20 mouse cellular contexts compared by ENCODE assay signal in the genomic region with DNA sequence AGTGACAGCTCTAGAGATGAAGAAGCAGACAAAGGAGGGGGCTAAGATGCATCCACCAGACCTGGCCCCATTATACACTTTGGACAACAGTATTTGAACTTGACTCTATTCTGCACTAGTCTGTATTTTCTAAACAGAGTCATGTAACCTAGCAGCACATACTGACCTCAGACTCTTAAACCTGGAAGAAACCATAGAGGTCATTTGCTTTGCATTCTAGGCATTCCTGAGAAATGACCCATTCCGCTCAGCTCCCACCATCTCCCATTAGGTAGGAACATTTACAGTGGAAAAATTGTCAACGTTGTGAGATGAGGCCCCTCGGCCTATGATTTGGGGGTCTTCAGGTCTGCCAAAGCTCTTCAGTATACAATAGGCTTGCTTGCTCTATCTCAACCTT.
A peak's percentile ranks its signal among the peaks of the same experiment; 100 is the strongest.
DNase-seq lines count a peak whose midpoint lies in the region; ATAC-seq and TF ChIP-seq lines count a peak whose summit lies in the region.
"Had no signal": no experiment of that assay in that cellular context is flagged by ENCODE, and none has a peak within 500 bp of the region (broad histone marks: within the 10 kb centered on the region; RNA-seq: fewer than 3 reads in every experiment).

No protein-coding gene starts in this region.

- POLR2A ChIA-PET in Patski (lab: Charles Lee) = no interaction called here

- in situ Hi-C loops in Patski (cut with MboI; ENCODE audit: low pct_unique_long_range_greater_than_20kb) = no loop called here

- CTCF ChIA-PET in Patski (lab: Charles Lee) = no interaction called here

- H3K27ac ChIP-seq in hindbrain, embryonic 16.5 days (ENCODE audit: low read depth, low read length) = no peak overlapping the region

- 94% methylated on average over 3 of the region's 3 CpGs for WGBS in hindbrain, embryonic 16.5 days

- no peaks in the 10 kb centered on the region for H3K36me3 ChIP-seq in hindbrain, embryonic 16.5 days (ENCODE audit: control insufficient read depth, insufficient read depth, low read length)
- H3K36me3 ChIP-seq: G1E had no signal

- no peak for TF ChIP-seq CTCF in Patski (IDR thresholded peaks at IDR 0.05)

- no peaks in the 10 kb centered on the region for H3K9me3 ChIP-seq in hindbrain, embryonic 16.5 days (ENCODE audit: control insufficient read depth, low read length)

- H3K27me3 ChIP-seq in Patski = no peaks in the 10 kb centered on the region
- no peaks in the 10 kb centered on the region for H3K27me3 ChIP-seq in hindbrain, embryonic 16.5 days (replicated peaks; ENCODE audit: control insufficient read depth, insufficient read depth, low read length)
- H3K27me3 ChIP-seq: CH12.LX had no signal

- no peaks in the 10 kb centered on the region for H3K4me1 ChIP-seq in hindbrain, embryonic 16.5 days (ENCODE audit: control insufficient read depth, insufficient read depth, low read depth, low read length)

- DNase-seq in 3T3-L1 (ENCODE audit: low read depth, low spot score) = peak; percentile 66
- no peak for DNase-seq in Patski (ENCODE audit: low read depth, low spot score)
- no peak for DNase-seq in gastrocnemius, postnatal 4 days (ENCODE audit: low spot score in 2 of 2)
- DNase-seq: adrenal gland, adult 2 months; adrenal gland, adult 8-10 months; adrenal gland, postnatal 10 days; adrenal gland, postnatal 14 days; adrenal gland, postnatal 25 days; adrenal gland, postnatal 36 days; B cell, adult 2 months; cerebellum, adult 11 months; cerebellum, adult 11-12 months; cerebellum, adult 18-20 months; cerebellum, adult 2 months; cerebellum, adult 8-10 months had no signal

- H3K4me2 ChIP-seq in hindbrain, embryonic 16.5 days (ENCODE audit: low read length) = no peak overlapping the region

- no peak overlapping the region for H3K4me3 ChIP-seq in hindbrain, embryonic 16.5 days (ENCODE audit: low read length)

- peak; percentile 84 for ATAC-seq in Patski
- ATAC-seq in hindbrain, embryonic 16.5 days = no peak
- ATAC-seq: activated CD4-positive, CD25-positive, alpha-beta regulatory T cell, adult 4 months; CD4-positive, CD25-positive, alpha-beta regulatory T cell, adult 4 months had no signal

- no peak overlapping the region for H3K9ac ChIP-seq in hindbrain, embryonic 16.5 days (ENCODE audit: low read depth, low read length)
